Mouse (Mus musculus) right cerebral cortex, postnatal 25 days (tissue): ENCODE results near the gene Olfr728.

ENCODE experiments used
- DNase-seq: peaks from one replicate; pipeline ENCODE4 v3.0.0; 2022

Olfr728 gene

GRCm38 (mm10) chr14:50142580-50142979 is at the start of gene Olfr728:
Gene Olfr728, minus strand, starts transcription at chr14:50142680.
- no peak for DNase-seq

GRCm38 (mm10) chr14:50188098-50188497 is 45.6 kb upstream of the Olfr728 start, which contains the start of gene Olfr730:
Gene Olfr730, minus strand, starts transcription at chr14:50188198.
- no peak for DNase-seq

DNA sequence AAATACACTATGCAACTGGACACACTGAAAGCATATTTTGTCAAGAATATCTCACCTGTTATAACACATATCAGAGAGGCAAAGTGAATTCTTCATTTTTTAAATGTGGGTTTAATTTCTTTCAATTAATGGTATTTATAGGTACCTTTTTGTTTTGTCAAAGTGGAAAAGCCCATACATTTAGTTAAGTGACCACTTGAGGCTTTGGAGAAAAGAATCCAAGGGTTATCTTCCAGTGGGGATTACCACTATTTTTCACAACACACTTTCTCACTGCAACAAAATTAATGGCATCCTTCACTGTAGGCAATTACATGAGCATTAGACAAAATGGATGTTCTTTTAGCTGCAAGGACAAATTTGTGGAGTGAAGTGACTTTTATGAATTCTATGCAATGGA is 10.3 kb upstream of the Olfr728 start, which contains the start of gene Olfr729:
Gene Olfr729, minus strand, starts transcription at position 101 of the 400 bp plus-strand sequence.
- DNase-seq = no peak

GRCm38 (mm10) chr14:50122886-50123285 is 19.6 kb downstream of the Olfr728 start, which contains the start of gene Olfr727:
Gene Olfr727, plus strand, starts transcription at chr14:50123186.
- DNase-seq = no peak

- no peak for DNase-seq
These were observed 51.6 kb downstream of the Olfr728 start, which contains the start of gene Olfr726 for GRCm38 (mm10) chr14:50090853-50091252. Gene Olfr726, minus strand, starts transcription at chr14:50090953.
